Mouse (Mus musculus): ENCODE measurements around the gene Eef1akmt3.

DNA sequence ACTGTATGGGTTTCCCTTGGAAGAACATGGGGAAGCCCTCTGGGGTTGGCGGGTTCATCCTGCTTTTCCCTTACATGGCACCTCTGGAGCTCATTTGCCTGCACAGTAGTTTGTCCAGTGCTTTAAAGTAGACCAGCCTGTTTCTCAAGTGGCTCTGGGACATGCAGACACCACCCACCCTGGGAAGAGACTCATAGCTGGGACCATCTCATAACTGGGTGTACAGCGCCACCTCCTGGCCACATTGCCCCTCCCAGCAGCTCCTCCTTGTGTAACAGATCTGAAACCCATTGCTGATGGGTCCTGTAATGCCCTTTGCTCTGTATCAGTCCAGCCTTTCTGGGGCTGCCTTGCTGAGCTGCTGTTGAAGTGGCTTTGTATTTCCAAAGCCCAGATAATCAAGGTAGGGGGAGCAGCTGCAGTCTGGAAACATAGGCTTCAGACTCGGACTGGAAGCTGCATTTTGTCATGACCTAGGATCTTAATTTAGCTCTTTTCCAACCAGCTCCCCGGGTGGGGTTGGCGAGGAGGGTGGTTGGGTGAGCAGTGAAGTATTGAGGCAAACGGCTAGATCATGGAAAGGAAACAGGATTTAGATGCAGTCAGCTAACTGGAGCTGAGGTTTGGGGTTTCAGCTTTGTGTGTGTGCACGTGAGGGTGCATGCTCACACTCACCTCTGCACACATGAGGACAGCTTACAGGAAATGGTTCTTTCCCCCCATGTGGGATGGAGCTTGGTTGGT is 50.8 kb downstream of the Eef1akmt3 start:
- TF ChIP-seq USF1 (IDR thresholded peaks at IDR 0.05; ENCODE audit: low read depth) (no peak), POLR2A (IDR thresholded peaks at IDR 0.05; ENCODE audit: insufficient read length, low read depth) (peak; percentile 19)
